Mouse (Mus musculus): ENCODE measurements around the gene Csf2rb.
"Not testable (repeated sequence)": the region's sequence is repeated elsewhere in the genome, so short reads cannot be mapped to it uniquely, and the experiment has no call there.

Gene Csf2rb

DNA sequence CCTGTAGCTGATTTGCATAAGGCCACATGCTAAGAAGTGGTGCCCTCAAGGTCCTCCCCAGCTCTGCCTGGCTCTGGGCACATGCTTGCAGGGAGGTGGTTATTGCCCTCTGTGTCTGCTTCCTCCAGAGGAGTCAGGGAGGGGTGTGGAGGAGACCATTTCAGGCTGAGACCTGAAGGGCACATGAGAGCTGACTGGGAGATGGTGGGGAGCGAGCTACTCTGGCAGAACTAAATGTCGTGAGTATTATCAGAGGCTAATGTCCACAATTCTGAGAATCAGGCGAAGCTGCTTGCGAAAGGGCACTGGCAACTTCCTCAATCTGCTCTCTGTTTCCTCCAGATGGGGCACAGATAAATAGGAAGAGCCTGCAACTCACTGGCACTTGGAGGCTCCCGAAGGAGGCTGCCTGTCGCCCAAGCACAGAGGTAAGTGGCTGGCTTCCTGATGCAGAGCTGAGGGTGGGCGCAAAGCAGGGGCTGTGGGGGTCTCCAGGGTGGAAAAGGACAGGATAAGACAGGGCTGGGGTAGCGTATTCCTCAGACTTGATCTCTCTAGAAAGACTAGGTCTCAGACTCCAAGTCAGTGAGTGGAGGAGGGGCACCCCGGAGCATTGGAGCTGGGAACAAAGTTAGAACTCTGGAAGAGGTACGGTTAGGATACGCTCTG lies at the start of gene Csf2rb:
Gene Csf2rb (plus strand): TSS at position 82 of the 669 bp plus-strand sequence.
- no peak for DNase-seq (ENCODE audit: low spot score)

DNA sequence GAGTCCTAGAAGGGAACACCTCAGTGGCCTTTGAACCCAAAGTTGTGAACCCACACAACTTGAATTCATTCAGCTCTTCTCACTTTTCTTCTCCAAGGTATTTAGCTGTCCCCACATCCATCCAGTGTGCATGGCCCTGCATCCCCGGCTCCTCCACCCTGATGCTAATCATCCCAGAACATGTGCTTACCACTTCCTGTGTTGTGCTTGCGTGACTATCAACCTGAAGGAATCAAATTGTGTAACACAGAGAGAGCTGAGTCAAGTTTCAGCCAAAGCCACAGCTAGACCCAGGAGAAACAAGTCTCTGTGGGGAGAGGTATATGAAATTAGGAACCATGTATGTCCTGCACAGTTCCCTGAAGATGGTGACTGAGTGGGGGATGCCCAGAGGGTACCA lies 47.2 kb upstream of the Csf2rb start:
- no peak for DNase-seq (ENCODE audit: low spot score)

DNA sequence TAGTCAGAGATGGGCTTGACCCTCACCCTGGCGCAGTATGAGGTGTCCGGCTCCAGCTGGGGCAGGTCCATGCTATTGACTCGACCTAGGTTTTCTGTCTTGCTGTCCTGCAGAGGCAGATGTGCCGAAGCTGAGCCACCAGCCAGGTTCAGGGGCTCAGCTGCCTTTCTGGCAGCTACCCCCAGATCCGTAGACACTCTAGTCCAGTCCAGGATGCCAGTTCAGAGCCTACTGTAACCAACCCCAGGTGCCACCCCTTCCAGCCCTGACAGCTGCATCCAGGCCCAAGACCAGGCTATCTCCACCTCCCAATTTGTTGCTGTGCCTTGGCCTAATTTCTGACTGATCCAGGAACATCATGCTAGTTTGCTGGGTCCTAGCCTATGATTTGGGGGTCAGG lies 37.6 kb upstream of the Csf2rb start:
- no peak for DNase-seq (ENCODE audit: low spot score)

DNA sequence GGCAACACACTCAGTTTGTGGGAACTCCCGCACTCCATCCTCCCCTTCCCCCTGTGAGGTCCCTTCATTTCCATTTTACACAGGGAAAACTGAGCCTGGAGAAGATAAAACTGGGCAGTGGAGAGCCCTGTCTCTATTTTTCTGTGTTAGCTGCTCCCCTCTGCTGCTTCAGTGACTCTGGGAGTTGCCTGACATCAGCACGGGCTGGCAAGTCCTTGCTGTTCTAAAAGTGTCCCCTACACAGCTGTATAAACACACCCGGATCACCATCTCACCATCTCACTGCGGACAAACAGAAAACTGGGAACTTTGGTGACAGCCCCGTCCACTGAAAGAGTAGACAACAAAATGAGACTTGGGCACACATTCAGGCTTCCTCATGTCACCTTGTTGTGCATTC lies 35.8 kb upstream of the Csf2rb start:
- not testable (repeated sequence) for DNase-seq (ENCODE audit: low spot score)

DNA sequence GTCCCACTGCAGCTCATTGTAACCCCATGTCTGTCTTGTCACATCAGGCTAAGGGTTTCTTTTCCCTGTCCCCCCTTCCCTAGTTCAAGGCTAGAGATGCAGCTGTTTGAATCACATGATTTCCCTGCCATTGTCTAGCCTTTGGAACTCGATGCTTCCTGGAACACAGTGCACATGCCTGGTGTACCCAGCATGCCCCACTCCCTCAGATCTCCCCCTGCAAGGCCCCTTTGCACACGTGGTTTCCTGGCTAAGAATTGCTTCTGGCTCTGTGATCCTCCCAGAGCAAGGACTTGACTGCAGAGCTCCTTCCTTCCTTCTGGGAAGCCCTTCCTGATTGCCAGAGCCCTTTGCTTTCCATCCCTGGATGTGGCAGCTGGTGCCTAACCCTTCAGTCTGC lies 32.3 kb upstream of the Csf2rb start:
- not testable (repeated sequence) for DNase-seq (ENCODE audit: low spot score)

DNA sequence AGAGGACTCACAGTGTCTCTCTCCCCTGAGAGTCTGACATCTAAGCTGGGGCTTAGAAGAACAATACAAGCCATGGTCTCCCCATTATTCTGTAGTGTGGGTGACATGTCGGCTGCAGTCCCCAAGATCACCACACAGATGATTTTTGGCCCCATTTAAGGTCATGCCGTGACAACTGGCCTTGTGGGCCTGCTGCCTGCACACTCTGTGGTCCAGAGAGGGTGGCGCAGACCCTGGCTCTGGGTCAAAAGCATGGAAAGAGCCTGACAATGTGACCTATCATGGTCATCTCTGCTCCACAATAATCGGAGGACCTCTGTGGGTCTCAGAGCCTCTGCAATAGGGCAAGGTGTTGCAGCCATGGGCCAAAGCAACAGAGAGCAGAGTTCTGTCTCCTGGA lies 31.8 kb upstream of the Csf2rb start:
- DNase-seq (ENCODE audit: low spot score) = no peak

DNA sequence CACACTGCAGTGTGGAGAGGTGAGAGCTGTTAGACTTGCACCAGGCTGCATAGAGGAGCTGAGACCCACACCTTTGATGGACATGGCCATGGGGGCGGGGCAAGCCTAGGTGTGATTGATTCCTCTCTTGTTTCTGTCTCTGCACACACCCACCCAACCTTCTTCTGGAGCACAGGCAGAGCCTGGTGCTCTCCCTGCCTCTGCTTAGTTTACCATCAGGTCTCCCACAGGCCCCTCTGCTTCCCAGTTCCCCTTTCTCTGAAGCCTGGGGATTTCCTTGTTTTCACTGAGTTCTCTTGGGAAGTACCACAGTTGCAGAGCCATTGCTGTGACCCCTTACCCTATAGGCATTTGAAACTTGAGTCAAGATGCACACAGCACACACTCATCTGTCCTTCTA lies 27.0 kb upstream of the Csf2rb start:
- DNase-seq (ENCODE audit: low spot score) = no peak

DNA sequence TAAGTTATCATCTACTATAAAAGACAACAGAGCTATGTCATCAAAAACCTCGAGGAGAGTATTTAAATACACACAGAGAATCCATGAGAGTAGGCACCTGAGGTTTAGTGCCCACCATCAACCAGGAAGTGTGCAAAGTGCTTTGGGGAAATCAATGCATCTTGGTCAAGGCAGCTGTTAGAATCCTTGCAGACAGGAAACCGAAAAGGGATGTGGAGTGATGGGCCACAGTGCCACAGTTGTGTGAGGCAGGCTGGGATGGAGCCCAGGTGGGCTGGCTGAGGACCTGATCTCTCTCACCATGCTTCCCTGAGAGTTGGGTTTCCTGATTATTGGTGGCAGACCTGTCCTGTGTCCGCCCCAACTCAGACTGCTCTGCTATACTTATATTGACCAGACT lies 25.9 kb upstream of the Csf2rb start:
- no peak for DNase-seq (ENCODE audit: low spot score)

DNA sequence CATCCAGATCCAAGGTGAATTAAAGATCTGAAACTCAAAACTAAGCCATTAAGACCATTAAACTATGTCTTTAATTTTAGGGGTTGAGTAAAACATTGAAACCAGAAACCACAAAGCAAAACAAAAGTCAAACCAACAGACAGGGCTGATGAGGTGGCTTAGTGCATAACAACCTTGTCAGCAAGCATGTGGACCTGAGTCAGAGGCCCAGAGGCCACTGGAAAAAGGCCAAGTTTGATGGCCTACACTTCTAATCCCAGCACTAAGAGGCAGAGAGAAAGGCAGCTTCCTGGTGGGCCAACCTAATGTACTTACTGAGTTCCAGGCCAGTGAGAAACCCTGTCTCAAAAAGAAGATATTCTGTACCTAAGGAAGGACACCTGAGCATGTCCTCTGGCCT lies 24.8 kb upstream of the Csf2rb start:
- DNase-seq (ENCODE audit: low spot score) = no peak

DNA sequence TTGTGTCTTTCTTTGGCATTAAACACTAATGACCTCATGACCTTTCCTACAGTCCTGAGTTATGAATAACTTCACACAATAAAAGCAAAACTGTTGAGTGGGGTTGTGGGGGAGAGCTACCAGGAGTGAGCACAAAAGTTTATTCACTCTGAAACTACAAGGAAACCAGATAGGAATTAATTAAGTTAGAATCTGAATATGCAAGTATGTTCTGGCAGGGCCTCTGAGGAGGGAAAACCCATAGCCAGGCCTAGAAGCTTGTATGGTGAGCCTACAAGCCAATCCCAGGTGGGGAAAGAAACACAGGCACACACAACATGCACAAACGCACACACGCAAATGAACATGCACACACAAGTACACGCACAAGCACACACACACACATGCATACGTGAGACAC lies 22.8 kb upstream of the Csf2rb start:
- DNase-seq (ENCODE audit: low spot score) = no peak

DNA sequence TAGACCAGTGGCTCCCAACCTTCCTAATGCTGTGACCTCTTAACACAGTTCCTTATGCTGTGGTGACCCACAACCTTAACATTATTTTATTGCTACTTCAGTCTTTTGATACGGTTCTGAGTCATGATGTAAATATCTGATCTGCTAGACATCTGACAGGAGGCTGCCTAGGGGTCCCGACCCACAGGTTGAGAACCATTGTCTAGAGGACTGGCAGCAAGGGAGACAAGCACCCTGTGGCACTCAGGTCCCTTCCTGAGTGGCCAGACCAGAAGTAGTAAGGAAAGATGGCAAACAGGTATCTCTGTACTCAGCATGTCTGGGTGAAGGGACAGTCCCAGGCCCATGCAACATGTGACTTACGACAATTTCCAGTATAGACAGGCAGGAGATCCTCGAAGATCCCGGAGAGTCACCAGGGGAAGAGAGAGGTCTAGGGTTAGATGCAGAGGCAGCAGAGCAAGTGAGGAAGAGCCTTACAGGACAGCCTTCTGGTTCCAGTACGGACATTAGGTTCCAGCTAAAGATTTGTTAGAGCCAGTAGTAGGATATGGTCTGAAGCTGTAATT lies 21.8 kb upstream of the Csf2rb start:
- DNase-seq (ENCODE audit: low spot score) = no peak

DNA sequence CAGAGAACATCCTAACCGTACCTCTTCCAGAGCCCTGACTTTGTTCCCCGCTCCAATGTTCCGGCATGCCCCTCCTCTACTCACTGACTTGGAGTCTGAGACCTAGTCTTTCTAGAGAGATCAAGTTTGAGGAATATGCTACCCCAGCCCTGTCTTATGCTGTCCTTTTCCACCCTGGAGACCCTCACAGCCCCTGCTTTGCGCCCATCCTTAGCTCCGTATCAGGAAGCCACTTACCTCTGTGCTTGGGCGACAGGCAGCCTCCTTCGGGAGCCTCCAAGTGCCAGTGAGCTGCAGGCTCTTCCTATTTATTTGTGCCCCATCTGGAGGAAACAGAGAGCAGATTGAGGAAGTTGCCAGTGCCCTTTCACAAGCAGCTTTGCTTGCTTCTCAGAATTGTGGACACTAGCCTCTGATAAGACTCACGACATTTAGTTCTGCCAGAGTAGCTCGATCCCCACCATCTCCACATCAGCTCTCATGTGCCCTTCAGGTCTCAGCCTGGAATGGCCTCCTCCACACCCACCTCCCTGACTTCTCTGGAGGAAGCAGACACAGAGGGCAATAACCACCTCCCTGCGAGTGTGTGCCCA lies 20.1 kb upstream of the Csf2rb start, which contains the start of gene Csf2rb2:
Gene Csf2rb2 (minus strand): TSS at position 381 of the 593 bp plus-strand sequence.
- DNase-seq (ENCODE audit: low spot score) = no peak

DNA sequence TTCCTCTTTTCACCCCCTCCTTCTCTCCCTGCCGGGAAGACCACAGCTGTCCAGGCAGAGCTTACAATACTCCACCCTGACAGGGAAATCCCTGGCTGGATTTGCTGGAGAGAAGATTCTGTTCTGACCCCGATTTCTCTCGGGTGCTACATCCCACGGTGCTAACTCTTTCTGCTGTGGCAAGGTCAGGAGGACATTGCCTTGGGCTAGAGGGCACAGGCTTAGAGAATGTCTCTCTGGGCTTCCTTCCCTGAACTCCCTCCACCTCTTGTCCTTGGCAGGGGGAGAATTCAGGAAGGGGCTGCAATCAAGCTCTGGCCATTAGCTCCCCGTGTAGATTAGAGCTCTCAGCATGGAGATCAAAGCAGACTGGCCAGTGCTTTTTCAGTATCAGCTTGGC lies 15.7 kb upstream of the Csf2rb start:
- DNase-seq (ENCODE audit: low spot score) = no peak

DNA sequence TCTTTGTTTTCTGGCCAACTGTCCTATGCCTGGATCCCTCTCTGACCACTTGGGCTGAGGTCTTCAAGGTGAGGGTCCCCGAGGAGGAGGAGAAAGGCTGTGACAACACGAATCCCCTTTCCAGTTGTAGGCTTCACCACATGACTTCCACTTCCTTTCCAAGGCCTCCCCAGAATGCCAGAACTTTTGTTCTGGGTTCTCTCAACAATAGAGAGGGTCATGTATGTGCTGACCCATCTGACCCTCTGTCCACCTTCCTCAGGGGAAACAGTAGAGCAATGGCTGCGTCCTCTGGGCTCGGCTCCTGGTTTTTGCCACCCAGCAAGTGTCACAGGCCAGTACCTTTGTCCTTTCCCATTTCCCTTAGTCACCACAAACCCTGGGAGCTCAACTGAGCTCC lies 14.6 kb upstream of the Csf2rb start:
- no peak for DNase-seq (ENCODE audit: low spot score)

DNA sequence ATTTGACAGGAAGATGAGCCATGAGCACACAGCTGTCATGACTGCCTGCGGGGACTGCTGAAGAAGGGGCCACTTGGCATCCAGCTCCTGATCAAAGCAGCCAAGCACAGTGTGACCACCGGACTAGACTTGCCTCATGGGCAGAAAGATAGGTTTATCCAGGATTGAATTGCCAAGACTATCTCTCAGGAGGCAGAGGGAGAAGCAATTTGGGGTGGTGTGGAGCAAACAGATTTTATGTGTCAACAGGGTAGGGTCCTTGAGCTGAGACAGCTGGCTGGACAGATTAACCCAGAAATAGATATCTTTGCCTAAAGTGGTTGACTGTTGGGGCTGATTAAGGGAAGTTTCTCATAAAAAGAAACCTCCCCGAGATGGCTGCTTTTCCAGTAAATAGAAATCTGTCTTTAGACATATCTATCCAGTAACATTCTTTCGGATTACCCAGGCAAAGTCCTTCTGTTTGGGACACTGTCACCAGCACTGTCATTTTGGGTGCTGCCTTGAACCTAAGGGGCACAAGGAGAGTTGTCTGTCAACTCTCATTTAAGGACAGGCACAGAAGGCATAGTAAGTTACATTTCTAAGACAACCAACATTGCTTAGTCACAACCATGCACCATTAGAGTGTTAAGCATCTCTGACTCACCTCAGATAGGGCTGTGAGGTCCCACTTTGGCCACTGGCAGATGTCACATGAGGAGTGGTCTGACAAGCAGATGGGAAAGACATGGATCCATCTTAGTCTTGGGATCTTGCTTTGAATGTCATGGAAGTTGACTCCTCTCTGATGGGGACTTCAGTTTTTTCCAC lies 12.9 kb upstream of the Csf2rb start:
- DNase-seq (ENCODE audit: low spot score) = not testable (repeated sequence)

DNA sequence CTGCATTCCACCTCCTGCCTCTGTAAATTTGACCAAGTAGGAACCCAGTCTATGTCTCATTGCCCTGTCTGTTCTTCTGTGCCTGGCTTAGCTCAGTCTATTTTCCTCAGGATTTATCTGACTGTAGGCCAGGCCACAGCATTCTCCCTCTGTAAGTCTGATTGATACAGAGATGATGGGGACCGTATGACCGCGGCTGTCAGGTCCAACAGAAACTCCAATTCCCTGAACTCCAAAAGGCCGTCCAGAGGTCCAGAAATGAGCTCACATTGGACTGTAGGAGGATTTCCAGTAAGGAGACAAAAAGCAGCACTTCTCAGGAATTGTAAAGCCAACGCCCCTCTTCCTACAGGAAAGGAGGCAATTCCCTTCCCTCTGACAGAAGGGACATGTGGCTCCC lies 11.9 kb upstream of the Csf2rb start:
- not testable (repeated sequence) for DNase-seq (ENCODE audit: low spot score)

DNA sequence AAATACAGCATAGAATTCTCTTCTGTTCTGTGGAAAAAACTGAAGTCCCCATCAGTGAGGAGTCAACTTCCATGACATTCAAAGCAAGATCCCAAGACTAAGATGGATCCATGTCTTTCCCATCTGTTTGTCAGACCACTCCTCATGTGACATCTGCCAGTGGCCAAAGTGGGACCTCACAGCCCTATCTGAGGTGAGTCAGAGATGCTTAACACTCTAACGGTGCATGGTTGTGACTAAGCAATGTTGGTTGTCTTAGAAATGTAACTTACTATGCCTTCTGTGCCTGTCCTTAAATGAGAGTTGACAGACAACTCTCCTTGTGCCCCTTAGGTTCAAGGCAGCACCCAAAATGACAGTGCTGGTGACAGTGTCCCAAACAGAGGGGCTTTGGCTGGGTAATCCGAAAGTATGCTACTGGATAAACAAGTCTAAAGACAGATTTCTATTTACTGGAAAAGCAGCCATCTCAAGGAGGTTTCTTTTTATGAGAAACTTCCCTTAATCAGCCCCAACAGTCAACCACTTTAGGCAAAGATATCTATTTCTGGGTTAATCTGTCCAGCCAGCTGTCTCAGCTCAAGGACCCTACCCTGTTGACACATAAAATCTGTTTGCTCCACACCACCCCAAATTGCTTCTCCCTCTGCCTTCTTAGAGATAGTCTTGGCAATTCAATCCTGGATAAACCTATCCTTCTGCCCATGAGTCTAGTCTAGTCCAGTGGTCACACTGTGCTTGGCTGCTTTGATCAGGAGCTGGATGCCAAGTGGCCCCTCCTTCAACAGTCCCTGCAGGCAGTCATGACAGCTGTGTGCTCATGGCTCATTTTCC lies 7.0 kb upstream of the Csf2rb start:
- not testable (repeated sequence) for DNase-seq (ENCODE audit: low spot score)

DNA sequence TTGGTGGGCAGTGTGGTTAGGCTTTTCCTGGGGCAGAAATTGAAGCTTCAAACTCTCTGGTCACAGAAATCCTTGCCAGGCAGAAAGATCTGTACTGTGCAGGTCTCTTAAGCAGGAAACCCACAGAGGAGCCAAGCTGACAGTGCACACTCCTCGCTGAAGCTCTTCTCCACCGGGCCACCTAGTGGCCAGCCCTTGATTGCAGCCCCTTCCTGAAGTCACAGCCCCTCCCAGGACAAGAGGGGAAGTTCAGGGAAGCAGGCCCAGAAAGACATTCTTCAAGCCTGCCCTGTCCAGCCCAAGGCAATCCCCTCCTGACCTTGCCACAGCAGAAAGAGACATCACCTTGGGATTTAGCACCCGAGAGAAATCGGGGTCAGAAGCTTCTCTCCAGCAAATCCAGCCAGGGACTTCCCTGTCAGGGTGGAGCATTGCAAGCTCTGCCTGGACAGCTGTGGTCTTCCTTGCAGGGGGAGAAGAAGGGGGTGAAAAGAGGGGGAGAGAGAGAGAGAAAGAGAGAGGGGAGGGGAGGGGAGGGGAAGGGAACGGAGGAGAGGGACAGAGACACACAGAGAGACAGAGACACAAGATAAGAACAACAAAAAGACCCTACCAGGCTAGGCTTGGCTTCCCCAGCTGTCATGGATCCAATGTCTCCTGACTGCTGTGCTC lies 4.6 kb upstream of the Csf2rb start:
- peak; percentile 64 for DNase-seq (ENCODE audit: low spot score)

DNA sequence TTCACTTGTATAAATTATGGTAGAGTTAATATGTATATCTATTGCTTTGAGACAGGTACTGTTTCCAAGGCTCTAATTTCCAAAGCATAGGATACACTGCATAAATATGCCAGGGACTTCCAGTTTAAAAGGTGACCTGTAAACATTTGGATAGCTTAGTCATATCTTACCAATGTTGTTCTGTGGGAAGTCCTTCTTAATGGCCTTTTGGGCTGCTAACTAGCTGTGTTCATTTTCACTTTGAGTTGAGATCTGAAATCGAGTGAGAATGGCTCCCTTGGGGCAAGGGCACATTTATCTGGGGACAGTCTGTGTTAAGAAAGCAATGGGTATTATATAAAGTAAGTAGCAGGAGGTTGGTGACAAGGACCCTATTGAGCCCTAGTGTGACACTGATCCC lies 2.2 kb upstream of the Csf2rb start:
- DNase-seq (ENCODE audit: low spot score) = no peak

DNA sequence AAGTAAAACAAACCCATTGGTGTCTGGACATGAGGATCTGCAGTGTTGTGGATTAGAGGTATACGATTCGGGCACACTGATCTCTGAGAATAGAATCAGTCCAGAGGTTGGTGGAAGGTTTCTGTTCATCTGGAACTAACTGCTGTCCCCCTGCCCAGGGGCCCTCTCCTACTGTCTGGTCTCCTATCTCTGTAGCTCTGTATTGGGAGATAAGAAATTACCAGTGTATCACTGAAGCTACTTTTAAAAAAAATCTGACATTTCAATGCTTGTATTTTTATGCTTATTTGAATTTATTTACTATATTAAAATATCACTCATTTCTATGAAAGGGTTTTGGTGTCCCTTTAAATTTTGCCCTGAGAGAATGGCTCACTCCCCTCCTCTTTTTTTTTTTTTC lies 1.3 kb upstream of the Csf2rb start:
- DNase-seq (ENCODE audit: low spot score) = no peak

DNA sequence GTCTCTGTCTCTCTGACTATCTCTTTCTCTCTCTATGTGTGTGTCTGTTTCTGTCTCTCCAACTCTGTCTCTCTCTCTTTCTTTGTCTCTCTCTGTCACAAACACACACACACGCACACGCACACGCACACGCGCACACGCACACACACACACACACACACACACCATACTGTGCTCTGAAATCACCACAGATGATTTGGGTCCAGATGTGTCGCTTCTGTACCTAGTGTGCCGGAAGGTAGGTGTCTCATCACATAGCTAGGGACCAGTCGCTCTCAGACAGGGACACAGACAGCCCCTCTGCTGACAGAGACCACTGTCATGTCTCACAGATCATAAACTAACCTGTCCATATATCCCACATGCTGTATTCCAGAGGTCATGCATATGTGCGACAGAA lies 1.2 kb downstream of the Csf2rb start:
- DNase-seq (ENCODE audit: low spot score) = no peak
